Mouse (Mus musculus) cerebellum, adult 9-11 months (tissue): ENCODE results near the gene Igf1r.

Experiments
- DNase-seq: peaks from one replicate; pipeline ENCODE4 v3.0.0; 2022

Gene Igf1r

GRCm38 (mm10) chr7:68054956-68055355, 102.3 kb downstream of the Igf1r start:
- no peak for DNase-seq

- no peak for DNase-seq
Measured at GRCm38 (mm10) chr7:68057010-68057409, 104.4 kb downstream of the Igf1r start.

GRCm38 (mm10) chr7:68059690-68060089, 107.1 kb downstream of the Igf1r start:
- DNase-seq: no peak

GRCm38 (mm10) chr7:68061434-68061833, 108.8 kb downstream of the Igf1r start:
- DNase-seq: no peak

- DNase-seq: no peak
Measured at GRCm38 (mm10) chr7:68062170-68062848, 109.7 kb downstream of the Igf1r start.

- no peak for DNase-seq
Measured at GRCm38 (mm10) chr7:68062849-68063208, 110.2 kb downstream of the Igf1r start.

GRCm38 (mm10) chr7:68063711-68064110, 111.1 kb downstream of the Igf1r start:
- no peak for DNase-seq

GRCm38 (mm10) chr7:68064120-68064519, 111.5 kb downstream of the Igf1r start:
- DNase-seq: no peak

GRCm38 (mm10) chr7:68064647-68065362, 112.2 kb downstream of the Igf1r start:
- no peak for DNase-seq

- no peak for DNase-seq
Measured at GRCm38 (mm10) chr7:68065904-68066303, 113.3 kb downstream of the Igf1r start.

GRCm38 (mm10) chr7:68067321-68067720, 114.7 kb downstream of the Igf1r start:
- DNase-seq: no peak

GRCm38 (mm10) chr7:68069324-68069723, 116.7 kb downstream of the Igf1r start:
- DNase-seq: no peak

- DNase-seq: no peak
Measured at GRCm38 (mm10) chr7:68070030-68070429, 117.4 kb downstream of the Igf1r start.

GRCm38 (mm10) chr7:68070626-68071025, 118.0 kb downstream of the Igf1r start:
- peak; percentile 58 for DNase-seq

GRCm38 (mm10) chr7:68071050-68071449, 118.4 kb downstream of the Igf1r start:
- no peak for DNase-seq

GRCm38 (mm10) chr7:68071749-68072148, 119.1 kb downstream of the Igf1r start:
- no peak for DNase-seq

- DNase-seq: no peak
Measured at GRCm38 (mm10) chr7:68072524-68073459, 120.2 kb downstream of the Igf1r start.

GRCm38 (mm10) chr7:68073460-68073806, 120.8 kb downstream of the Igf1r start:
- no peak for DNase-seq

- no peak for DNase-seq
Measured at GRCm38 (mm10) chr7:68074748-68075147, 122.1 kb downstream of the Igf1r start.

- DNase-seq: peak; percentile 63
Measured at GRCm38 (mm10) chr7:68075401-68075800, 122.8 kb downstream of the Igf1r start.

- DNase-seq: no peak
Measured at GRCm38 (mm10) chr7:68080122-68080845, 127.7 kb downstream of the Igf1r start.

GRCm38 (mm10) chr7:68085338-68085737, 132.7 kb downstream of the Igf1r start:
- DNase-seq: peak; percentile 37

- DNase-seq: peak; percentile 55
Measured at GRCm38 (mm10) chr7:68085870-68086341, 133.3 kb downstream of the Igf1r start.
